Mouse (Mus musculus) kidney, embryonic 14.5 days (tissue): ENCODE results near the gene Barx2. TPM values are rescaled to one million over a fixed set of nuclear protein-coding genes. Genes with fewer than 3 reads are reported as not detected.

Source experiments
- ATAC-seq: fragments of 200-750 bp; cut with Nextera tagmentation; 2 replicates; pipeline ENCODE4 v1.8.0; 2017; ENCODE audit warnings: moderate number of reproducible peaks, mild to moderate bottlenecking, moderate TSS enrichment, moderate library complexity; ENCODE audit not compliant: low FRiP score, low TSS enrichment
- H3K27ac ChIP-seq: fragments of 300-500 bp; sonication (generic); 2 replicates; pipeline ENCODE4 v1.5.1; 2014; ENCODE audit warnings: low read depth, mild to moderate bottlenecking, low read length, moderate library complexity, mixed read lengths
- H3K27me3 ChIP-seq: fragments of 300-500 bp; sonication (generic); 2 replicates; pipeline ENCODE4 v1.6.1; 2014; ENCODE audit warnings: mild to moderate bottlenecking, low read length; ENCODE audit not compliant: control insufficient read depth, insufficient read depth
- H3K36me3 ChIP-seq: fragments of 300-500 bp; sonication (generic); 2 replicates; pipeline ENCODE4 v1.6.1; 2014; ENCODE audit warnings: low read length, mixed read lengths; ENCODE audit not compliant: control insufficient read depth, insufficient read depth
- H3K4me1 ChIP-seq: fragments of 300-500 bp; sonication (generic); 2 replicates; pipeline ENCODE4 v1.6.1; 2014; ENCODE audit warnings: low read length, mixed read lengths; ENCODE audit not compliant: control insufficient read depth, insufficient read depth
- H3K4me2 ChIP-seq: fragments of 300-500 bp; sonication (generic); replicated peaks from 2 replicates; pipeline ENCODE4 v1.6.1; 2014; ENCODE audit warnings: low read depth, mild to moderate bottlenecking, low read length
- H3K4me3 ChIP-seq: fragments of 300-500 bp; sonication (generic); 2 replicates; pipeline ENCODE4 v1.5.1; 2014; ENCODE audit warnings: mild to moderate bottlenecking, low read length
- H3K9ac ChIP-seq: fragments of 300-500 bp; sonication (generic); 2 replicates; pipeline ENCODE4 v1.6.1; 2014; ENCODE audit warnings: low read depth, mild to moderate bottlenecking, low read length, moderate library complexity
- H3K9me3 ChIP-seq: fragments of 300-500 bp; sonication (generic); 2 replicates; pipeline ENCODE4 v1.6.1; 2016; ENCODE audit warnings: low read length; ENCODE audit not compliant: control insufficient read depth
- WGBS: fragments of 180-500 bp; shearing (Covaris S2); extraction: QIAGEN DNeasy Blood & Tissue Kit; methylation state at CpG from one replicate; pipeline ENCODE4 v1.1.7; 2014; 5-methylcytosine and 5-hydroxymethylcytosine counted together
- polyA plus RNA-seq: library from polyadenylated mRNA; unstranded; fragments of >200 nt; fragmentation: Nextera tagmentation; extraction: Ambion mirVana; gene quantifications from 2 replicates; pipeline ENCODE4 v1.2.1, GENCODE M21; 2014

Gene Barx2
- polyA plus RNA-seq, 1 experiment from 2014 or later = not detected

- H3K9ac ChIP-seq = no peak overlapping the region
- H3K4me3 ChIP-seq = no peak overlapping the region
- ATAC-seq = no peak
- no peak overlapping the region for H3K4me2 ChIP-seq
- no peaks in the 10 kb centered on the region for H3K36me3 ChIP-seq
- H3K27ac ChIP-seq = no peak overlapping the region
- H3K4me1 ChIP-seq = no peaks in the 10 kb centered on the region
- no peaks in the 10 kb centered on the region for H3K9me3 ChIP-seq
- 52% methylated on average over 5 of the region's 5 CpGs for WGBS
- no peaks in the 10 kb centered on the region for H3K27me3 ChIP-seq
Observed at GRCm38 (mm10) chr9:31931691-31932090, 18.4 kb upstream of the Barx2 start.

GRCm38 (mm10) chr9:31931255-31931654, 18.0 kb upstream of the Barx2 start:
- H3K4me1 ChIP-seq = no peaks in the 10 kb centered on the region
- no peak overlapping the region for H3K4me3 ChIP-seq
- no peaks in the 10 kb centered on the region for H3K9me3 ChIP-seq
- 57% methylated on average over 3 of the region's 3 CpGs for WGBS
- H3K27ac ChIP-seq = no peak overlapping the region
- no peak for ATAC-seq
- no peak overlapping the region for H3K9ac ChIP-seq
- H3K27me3 ChIP-seq = no peaks in the 10 kb centered on the region
- H3K36me3 ChIP-seq = no peaks in the 10 kb centered on the region
- H3K4me2 ChIP-seq = no peak overlapping the region

GRCm38 (mm10) chr9:31926766-31927165, 13.5 kb upstream of the Barx2 start:
- Histone ChIP-seq H3K27ac (no peak overlapping the region), H3K9ac (no peak overlapping the region)

GRCm38 (mm10) chr9:31925830-31926624, 12.8 kb upstream of the Barx2 start:
- ATAC-seq = peak; percentile 81
- WGBS = 17% methylated on average over 22 of the region's 22 CpGs

More at GRCm38 (mm10) chr9:31926766-31927165, 13.5 kb upstream of the Barx2 start:
- H3K4me2 ChIP-seq = no peak overlapping the region
- no peaks in the 10 kb centered on the region for H3K9me3 ChIP-seq
- 0 out of 2 replicates have a peak, but pooled peaks have one; percentile 37 for ATAC-seq
- 68% methylated on average over 3 of the region's 3 CpGs for WGBS
- H3K4me3 ChIP-seq = no peak overlapping the region
- no peaks in the 10 kb centered on the region for H3K27me3 ChIP-seq
- no peaks in the 10 kb centered on the region for H3K4me1 ChIP-seq
- H3K36me3 ChIP-seq = no peaks in the 10 kb centered on the region

GRCm38 (mm10) chr9:31923529-31923928, 10.3 kb upstream of the Barx2 start:
- H3K9me3 ChIP-seq = no peaks in the 10 kb centered on the region
- no peak overlapping the region for H3K4me3 ChIP-seq
- 82% methylated on average over 7 of the region's 7 CpGs for WGBS
- no peaks in the 10 kb centered on the region for H3K36me3 ChIP-seq
- peaks cover 17% of the 10 kb centered on the region for H3K27me3 ChIP-seq
- H3K4me1 ChIP-seq = no peaks in the 10 kb centered on the region
- no peak overlapping the region for H3K4me2 ChIP-seq
- H3K9ac ChIP-seq = no peak overlapping the region
- H3K27ac ChIP-seq = no peak overlapping the region
- ATAC-seq = no peak

More at GRCm38 (mm10) chr9:31925830-31926624, 12.8 kb upstream of the Barx2 start:
- Histone ChIP-seq H3K4me3 (no peak overlapping the region), H3K9ac (no peak overlapping the region), H3K4me1 (no peaks in the 10 kb centered on the region), H3K27me3 (no peaks in the 10 kb centered on the region), H3K27ac (no peak overlapping the region), H3K4me2 (no peak overlapping the region), H3K9me3 (no peaks in the 10 kb centered on the region), H3K36me3 (no peaks in the 10 kb centered on the region)

- no peak overlapping the region for H3K4me3 ChIP-seq
- no peak overlapping the region for H3K27ac ChIP-seq
- H3K4me1 ChIP-seq = no peaks in the 10 kb centered on the region
- H3K9me3 ChIP-seq = no peaks in the 10 kb centered on the region
- peaks cover 47% of the 10 kb centered on the region for H3K27me3 ChIP-seq
- no peaks in the 10 kb centered on the region for H3K36me3 ChIP-seq
- no peak overlapping the region for H3K4me2 ChIP-seq
- WGBS = 27% methylated on average over 1 of the region's 1 CpGs
- no peak for ATAC-seq
- H3K9ac ChIP-seq = no peak overlapping the region
Observed at GRCm38 (mm10) chr9:31919802-31920201, 6.5 kb upstream of the Barx2 start.

GRCm38 (mm10) chr9:31916421-31916820, 3.2 kb upstream of the Barx2 start:
- Histone ChIP-seq H3K36me3 (no peaks in the 10 kb centered on the region), H3K4me2 (no peak overlapping the region), H3K27ac (no peak overlapping the region), H3K4me1 (peaks cover 10% of the 10 kb centered on the region; the same call in 1 of the 2 replicates), H3K4me3 (no peak overlapping the region), H3K27me3 (peaks cover 80% of the 10 kb centered on the region), H3K9ac (no peak overlapping the region), H3K9me3 (no peaks in the 10 kb centered on the region)
- ATAC-seq = no peak
- WGBS = 9% methylated on average over 9 of the region's 9 CpGs

- no peaks in the 10 kb centered on the region for H3K9me3 ChIP-seq
- H3K9ac ChIP-seq = no peak overlapping the region
- H3K36me3 ChIP-seq = no peaks in the 10 kb centered on the region
- WGBS = 1% methylated on average over 34 of the region's 34 CpGs
- H3K4me3 ChIP-seq = peak overlapping the region; percentile 62
- H3K4me2 ChIP-seq = peak overlapping the region; percentile 99
- no peak for ATAC-seq
- peaks cover 10% of the 10 kb centered on the region; the same call in 1 of the 2 replicates for H3K4me1 ChIP-seq
- H3K27ac ChIP-seq = no peak overlapping the region
- peaks cover 81% of the 10 kb centered on the region for H3K27me3 ChIP-seq
Observed at GRCm38 (mm10) chr9:31914871-31915270, 1.6 kb upstream of the Barx2 start.
